Mouse (Mus musculus) limb, embryonic 14.5 days (tissue): Measurements from ENCODE around the gene Cables2. TPM values are rescaled to one million over a fixed set of nuclear protein-coding genes. Genes with fewer than 3 reads are reported as not detected.

Experiments used
- ATAC-seq: fragments of 200-750 bp; cut with Nextera tagmentation; 2 replicates; pipeline ENCODE4 v1.8.0; 2017; ENCODE audit warnings: low read depth, moderate number of reproducible peaks, moderate TSS enrichment; ENCODE audit not compliant: low FRiP score
- DNase-seq: peaks from one replicate; pipeline ENCODE4 v3.0.0-alpha.2; 2015; ENCODE audit warnings: low spot score
- H3K27ac ChIP-seq: fragments of 300-500 bp; sonication (generic); replicated peaks from 2 replicates; pipeline ENCODE4 v1.5.1; 2014; ENCODE audit warnings: low read depth, mild to moderate bottlenecking, low read length, moderate library complexity, mixed read lengths
- H3K27me3 ChIP-seq: fragments of 300-500 bp; sonication (generic); 2 replicates; pipeline ENCODE4 v1.6.1; 2014; ENCODE audit warnings: low read length, mixed read lengths; ENCODE audit not compliant: control insufficient read depth, insufficient read depth
- H3K36me3 ChIP-seq: fragments of 300-500 bp; sonication (generic); 2 replicates; pipeline ENCODE4 v1.6.1; 2014; ENCODE audit warnings: mild to moderate bottlenecking, low read length, moderate library complexity, mixed read lengths; ENCODE audit not compliant: control insufficient read depth, insufficient read depth
- H3K4me1 ChIP-seq: fragments of 300-500 bp; sonication (generic); 2 replicates; pipeline ENCODE4 v1.6.1; 2014; ENCODE audit warnings: antibody characterized with exemption, low read length, mixed read lengths; ENCODE audit not compliant: control insufficient read depth, insufficient read depth
- H3K4me2 ChIP-seq: fragments of 300-500 bp; sonication (generic); replicated peaks from 2 replicates; pipeline ENCODE4 v1.6.1; 2014; ENCODE audit warnings: low read depth, mild to moderate bottlenecking, low read length, moderate library complexity; ENCODE audit not compliant: severe bottlenecking
- H3K4me3 ChIP-seq: fragments of 300-500 bp; sonication (generic); replicated peaks from 2 replicates; pipeline ENCODE4 v1.5.1; 2014; ENCODE audit warnings: low read length
- H3K9ac ChIP-seq: fragments of 300-500 bp; sonication (generic); 2 replicates; pipeline ENCODE4 v1.6.1; 2014; ENCODE audit warnings: mild to moderate bottlenecking, low read depth, low read length, moderate library complexity; ENCODE audit not compliant: severe bottlenecking
- H3K9me3 ChIP-seq: fragments of 300-500 bp; sonication (generic); 2 replicates; pipeline ENCODE4 v1.6.1; 2016; ENCODE audit warnings: low read length; ENCODE audit not compliant: control insufficient read depth
- POLR2A ChIP-seq: fragments of 200-500 bp; IDR thresholded peaks from 2 replicates; pipeline ENCODE4 v1.8.0; 2012; ENCODE audit warnings: inconsistent platforms, mild to moderate bottlenecking, moderate library complexity, borderline replicate concordance; ENCODE audit not compliant: insufficient read depth, insufficient read length; ENCODE audit errors: extremely low read depth
- WGBS: fragments of 180-500 bp; shearing (Covaris S2); extraction: QIAGEN DNeasy Blood & Tissue Kit; methylation state at CpG from one replicate; pipeline ENCODE4 v1.1.7; 2014; 5-methylcytosine and 5-hydroxymethylcytosine counted together
- microRNA-seq: library from miRNA; unstranded; fragments of <30 nt; microRNA quantifications from one replicate; pipeline ENCODE4, GENCODE M21; 2016
- polyA plus RNA-seq, 2 experiments: library from polyadenylated mRNA; depleted of rRNA in 1 of 2; stranded (reverse) in 1 of 2; unstranded in 1 of 2; fragments of >200 nt; fragmentation: Nextera tagmentation in 1 of 2; extraction: Ambion mirVana in 1 of 2; gene quantifications; 2 replicates each; pipeline versions ENCODE4 v1.2.1 to v1.2.3; 2012 to 2014

Gene Cables2
- polyA plus RNA-seq, 2 experiments, result 22.5 to 37.7 TPM

GRCm38 (mm10) chr2:180214352-180214978, 58.8 kb downstream of the Cables2 start:
- H3K27me3 ChIP-seq, result no peaks in the 10 kb centered on the region
- H3K4me1 ChIP-seq, result no peaks in the 10 kb centered on the region
- H3K4me2 ChIP-seq, result no peak overlapping the region
- H3K9me3 ChIP-seq, result no peaks in the 10 kb centered on the region
- H3K27ac ChIP-seq, result no peak overlapping the region
- no peak for ATAC-seq
- H3K4me3 ChIP-seq, result no peak overlapping the region
- no peak for TF ChIP-seq POLR2A
- DNase-seq, result no peak
- H3K9ac ChIP-seq, result no peak overlapping the region
- WGBS, result 72% methylated on average over 4 of the region's 4 CpGs
- H3K36me3 ChIP-seq, result no peaks in the 10 kb centered on the region

GRCm38 (mm10) chr2:180212255-180212654, 61.0 kb downstream of the Cables2 start:
- no peaks in the 10 kb centered on the region for H3K36me3 ChIP-seq
- WGBS, result 89% methylated on average over 3 of the region's 3 CpGs
- no peak overlapping the region for H3K4me3 ChIP-seq
- TF ChIP-seq POLR2A, result no peak
- no peak overlapping the region for H3K9ac ChIP-seq
- no peaks in the 10 kb centered on the region for H3K4me1 ChIP-seq
- H3K27ac ChIP-seq, result no peak overlapping the region
- ATAC-seq (no peak), DNase-seq (no peak)
- H3K9me3 ChIP-seq, result no peaks in the 10 kb centered on the region
- no peak overlapping the region for H3K4me2 ChIP-seq
- H3K27me3 ChIP-seq, result no peaks in the 10 kb centered on the region

GRCm38 (mm10) chr2:180208976-180209375, 64.3 kb downstream of the Cables2 start:
- Histone ChIP-seq H3K4me1 (no peaks in the 10 kb centered on the region), H3K36me3 (no peaks in the 10 kb centered on the region), H3K27me3 (no peaks in the 10 kb centered on the region), H3K9me3 (no peaks in the 10 kb centered on the region), H3K9ac (no peak overlapping the region), H3K4me3 (no peak overlapping the region), H3K27ac (no peak overlapping the region), H3K4me2 (no peak overlapping the region)
- ATAC-seq (no peak), DNase-seq (no peak)
- 87% methylated on average over 1 of the region's 1 CpGs for WGBS
- no peak for TF ChIP-seq POLR2A

Small RNA genes within 50 kb of the gene (microRNA-seq; reads per million reads assigned to microRNA genes)
- gene Mir3091, result not detected

Other genes with a start within 250 kb of the Cables2 start
- gene Lsm14b, start 248.5 kb downstream of the Cables2 start, polyA plus RNA-seq (2012; rRNA removed), result 69.1 and 75.6 TPM in 2 replicates
- gene Lsm14b, start 248.5 kb downstream of the Cables2 start, polyA plus RNA-seq (2014; fragmentation: Nextera tagmentation; extraction: Ambion mirVana), result 7.7 and 7.8 TPM in 2 replicates
- 259 and 298 TPM in 2 replicates for gene Psma7, start 231.1 kb downstream of the Cables2 start, polyA plus RNA-seq (2012; rRNA removed)
- gene Psma7, start 231.1 kb downstream of the Cables2 start, polyA plus RNA-seq (2014; fragmentation: Nextera tagmentation; extraction: Ambion mirVana), result 501 and 620 TPM in 2 replicates
- gene Ss18l1, start 231.0 kb downstream of the Cables2 start, polyA plus RNA-seq (2012; rRNA removed), result 9.1 and 11.4 TPM in 2 replicates
- gene Ss18l1, start 231.0 kb downstream of the Cables2 start, polyA plus RNA-seq (2014; fragmentation: Nextera tagmentation; extraction: Ambion mirVana), result 3.5 and 4.9 TPM in 2 replicates
- 28.5 and 29.8 TPM in 2 replicates for gene Mtg2, start 202.9 kb downstream of the Cables2 start, polyA plus RNA-seq (2012; rRNA removed)
- 22.1 and 24.3 TPM in 2 replicates for gene Mtg2, start 202.9 kb downstream of the Cables2 start, polyA plus RNA-seq (2014; fragmentation: Nextera tagmentation; extraction: Ambion mirVana)
- gene Hrh3, start 169.0 kb downstream of the Cables2 start, polyA plus RNA-seq (2012; rRNA removed), result 0.04 and 0.10 TPM in 2 replicates
- 0.17 TPM in 1 of 2 replicates, not detected in the other for gene Hrh3, start 169.0 kb downstream of the Cables2 start, polyA plus RNA-seq (2014; fragmentation: Nextera tagmentation; extraction: Ambion mirVana)
- gene Osbpl2, start 154.2 kb downstream of the Cables2 start, polyA plus RNA-seq (2012; rRNA removed), result 23.2 and 28.6 TPM in 2 replicates
- 42.2 and 42.7 TPM in 2 replicates for gene Osbpl2, start 154.2 kb downstream of the Cables2 start, polyA plus RNA-seq (2014; fragmentation: Nextera tagmentation; extraction: Ambion mirVana)
- 115 and 147 TPM in 2 replicates for gene Adrm1, start 102.0 kb downstream of the Cables2 start, polyA plus RNA-seq (2012; rRNA removed)
- gene Adrm1, start 102.0 kb downstream of the Cables2 start, polyA plus RNA-seq (2014; fragmentation: Nextera tagmentation; extraction: Ambion mirVana), result 135 and 147 TPM in 2 replicates
- gene Lama5, start 47.6 kb downstream of the Cables2 start, polyA plus RNA-seq (2012; rRNA removed), result 47.3 and 56.7 TPM in 2 replicates
- gene Lama5, start 47.6 kb downstream of the Cables2 start, polyA plus RNA-seq (2014; fragmentation: Nextera tagmentation; extraction: Ambion mirVana), result 30.4 and 31.2 TPM in 2 replicates
- gene Rps21, start 16.1 kb downstream of the Cables2 start, polyA plus RNA-seq (2012; rRNA removed), result 3,975 and 4,219 TPM in 2 replicates
- gene Rps21, start 16.1 kb downstream of the Cables2 start, polyA plus RNA-seq (2014; fragmentation: Nextera tagmentation; extraction: Ambion mirVana), result 716 and 729 TPM in 2 replicates
- 2.0 and 2.3 TPM in 2 replicates for gene Rbbp8nl, start 16.4 kb upstream of the Cables2 start, polyA plus RNA-seq (2012; rRNA removed)
- gene Rbbp8nl, start 16.4 kb upstream of the Cables2 start, polyA plus RNA-seq (2014; fragmentation: Nextera tagmentation; extraction: Ambion mirVana), result 1.0 and 1.3 TPM in 2 replicates
- gene Gata5, start 61.2 kb upstream of the Cables2 start, polyA plus RNA-seq (2012; rRNA removed), result 0.01 and 0.05 TPM in 2 replicates
- gene Gata5, start 61.2 kb upstream of the Cables2 start, polyA plus RNA-seq (2014; fragmentation: Nextera tagmentation; extraction: Ambion mirVana), result 0.06 TPM in 1 of 2 replicates, not detected in the other
- gene Slco4a1, start 182.7 kb upstream of the Cables2 start, polyA plus RNA-seq (2012; rRNA removed), result 0.87 and 1.1 TPM in 2 replicates
- 0.41 and 0.54 TPM in 2 replicates for gene Slco4a1, start 182.7 kb upstream of the Cables2 start, polyA plus RNA-seq (2014; fragmentation: Nextera tagmentation; extraction: Ambion mirVana)
- gene Ntsr1, start 226.5 kb upstream of the Cables2 start, polyA plus RNA-seq (2012; rRNA removed), result 0.52 and 0.77 TPM in 2 replicates
- gene Ntsr1, start 226.5 kb upstream of the Cables2 start, polyA plus RNA-seq (2014; fragmentation: Nextera tagmentation; extraction: Ambion mirVana), result 0.40 TPM in 2 replicates